Mouse (Mus musculus): ENCODE data around the gene Dpp6.
A peak's percentile ranks its signal among the peaks of the same experiment; 100 is the strongest.

The Dpp6 gene

DNA sequence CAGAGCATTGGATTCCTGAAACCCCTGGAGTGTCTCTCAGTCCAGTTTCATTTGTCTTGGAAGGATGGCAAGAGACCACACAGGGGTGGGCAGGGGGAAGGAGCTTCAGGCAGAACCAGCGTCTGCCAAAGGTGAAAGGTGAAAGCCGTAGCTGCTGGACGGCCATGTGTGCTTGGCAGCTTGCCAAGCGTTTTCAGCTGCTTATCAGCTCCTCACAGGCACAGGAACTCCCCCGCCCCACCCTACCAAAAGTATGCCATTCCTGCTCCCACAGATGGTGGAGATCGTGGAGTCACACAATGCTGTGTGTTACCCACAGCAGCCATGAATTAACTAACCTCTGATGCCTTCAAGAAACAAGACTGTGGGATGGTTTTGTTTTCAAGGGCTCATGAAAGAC, 891.2 kb downstream of the Dpp6 start:
- ATAC-seq (ENCODE audit: insufficient number of reproducible peaks, low FRiP score, low TSS enrichment): no peak

DNA sequence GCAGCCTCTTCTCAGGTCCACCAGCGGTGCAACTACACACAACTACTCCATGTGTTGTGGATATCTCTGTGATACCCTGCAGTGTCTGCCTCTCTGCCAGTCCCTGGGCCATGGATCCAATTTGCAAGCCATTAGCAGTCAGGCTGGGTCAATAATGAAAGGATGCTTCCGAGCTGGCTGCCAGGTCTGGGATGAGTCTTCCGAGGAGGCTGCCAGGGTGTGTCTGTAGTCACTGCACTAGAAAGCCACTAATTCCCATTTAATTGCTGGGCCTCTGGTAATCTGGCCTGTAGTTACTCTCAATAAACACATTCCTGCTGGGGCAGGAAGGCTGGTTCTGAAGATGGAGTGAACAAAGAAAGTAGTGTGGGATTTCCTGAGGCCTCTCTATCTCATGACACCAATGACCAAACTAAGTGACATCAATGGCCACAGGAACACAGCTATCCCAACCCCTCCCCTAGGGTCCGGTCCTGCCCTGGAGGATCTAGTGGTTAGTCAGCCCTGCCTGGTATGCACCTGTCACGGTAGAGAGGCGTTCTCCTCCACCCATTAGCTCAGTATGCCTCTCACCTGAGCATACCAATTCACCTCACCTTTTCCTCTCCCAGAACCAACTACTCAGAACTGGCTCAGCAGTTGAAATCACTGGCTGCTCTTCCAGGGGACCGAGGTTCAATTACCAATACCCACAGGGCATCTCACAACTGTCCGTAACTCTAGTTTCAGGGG, 894.6 kb downstream of the Dpp6 start:
- no peak for ATAC-seq (ENCODE audit: insufficient number of reproducible peaks, low FRiP score, low TSS enrichment)

DNA sequence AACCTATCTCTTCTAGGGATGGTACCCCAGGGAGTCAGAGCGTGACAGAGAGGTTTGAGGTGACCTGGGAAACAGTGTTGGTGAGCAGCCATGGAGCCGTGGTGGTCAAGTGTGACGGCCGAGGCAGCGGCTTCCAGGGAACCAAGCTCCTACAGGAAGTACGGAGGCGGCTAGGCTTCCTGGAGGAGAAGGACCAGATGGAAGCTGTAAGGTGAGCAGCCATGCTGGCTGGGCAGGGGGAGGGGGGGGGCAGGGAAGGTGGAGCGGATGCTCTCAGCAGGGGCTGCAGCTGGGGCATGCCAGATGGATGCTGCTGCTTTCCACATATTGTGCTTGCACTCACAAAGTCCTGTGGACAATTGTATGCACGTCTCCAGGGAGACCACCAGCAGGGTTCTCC, 897.4 kb downstream of the Dpp6 start:
- no peak for ATAC-seq (ENCODE audit: insufficient number of reproducible peaks, low FRiP score, low TSS enrichment)

DNA sequence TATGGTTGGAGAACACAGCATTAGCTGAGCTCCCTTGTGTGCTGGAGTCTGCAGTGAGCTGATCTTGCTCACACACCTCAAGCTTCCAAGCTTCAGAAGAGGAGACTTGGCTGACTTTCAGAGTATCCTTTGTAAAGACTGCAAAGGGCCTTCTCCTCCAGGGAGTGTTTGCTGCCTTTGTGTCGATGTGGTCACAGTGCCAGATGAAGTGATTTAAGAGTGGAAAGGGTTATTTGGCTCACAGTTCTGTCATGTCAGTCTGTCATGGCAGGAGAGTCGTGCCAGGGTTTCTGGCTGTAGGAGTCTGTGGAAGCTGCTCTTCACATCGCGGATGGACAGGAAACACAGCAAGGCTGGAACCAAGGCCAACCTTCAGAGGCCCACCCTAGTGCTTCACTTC, 899.0 kb downstream of the Dpp6 start:
- no peak for ATAC-seq (ENCODE audit: insufficient number of reproducible peaks, low FRiP score, low TSS enrichment)

DNA sequence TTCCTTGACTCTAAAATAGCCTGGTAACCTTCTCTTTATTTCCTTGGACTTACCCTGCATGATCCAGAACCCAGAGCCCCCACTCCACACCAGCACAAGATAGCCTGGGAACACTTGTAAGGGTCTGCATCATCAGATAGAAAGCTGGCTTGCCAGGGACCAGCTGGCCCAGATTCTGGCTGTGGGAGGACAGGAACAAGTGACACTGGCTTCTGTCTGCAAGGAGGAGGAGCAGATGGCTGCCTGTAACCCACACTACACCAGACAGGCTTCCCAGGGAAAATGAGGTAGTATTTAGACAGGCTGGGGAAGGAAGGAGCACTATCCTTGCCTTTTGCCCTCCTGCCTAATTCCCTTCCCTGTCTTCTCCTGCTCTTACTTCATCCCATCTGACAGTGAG, 900.3 kb downstream of the Dpp6 start:
- peak; percentile 59 for ATAC-seq (ENCODE audit: insufficient number of reproducible peaks, low FRiP score, low TSS enrichment)

DNA sequence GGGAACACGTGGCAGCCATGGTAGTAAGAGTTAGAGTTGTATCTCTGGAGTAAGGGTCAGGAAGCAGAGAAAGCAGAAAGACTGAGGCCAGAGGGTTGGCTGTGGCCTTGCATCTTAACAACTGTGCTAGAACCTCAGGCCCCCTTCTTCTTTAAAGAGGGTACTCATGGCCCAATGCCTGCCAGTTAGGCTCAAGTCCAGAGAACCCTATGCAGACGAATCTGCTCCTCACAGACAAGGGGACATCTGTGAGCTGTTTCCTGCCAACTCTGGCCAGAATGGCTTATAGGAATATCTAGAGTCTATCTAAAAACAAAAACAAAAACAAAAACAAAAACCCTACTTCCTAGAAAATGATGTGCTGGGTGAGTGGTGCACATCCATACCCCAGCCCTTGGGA, 902.3 kb downstream of the Dpp6 start:
- no peak for ATAC-seq (ENCODE audit: insufficient number of reproducible peaks, low FRiP score, low TSS enrichment)

- ATAC-seq (ENCODE audit: insufficient number of reproducible peaks, low FRiP score, low TSS enrichment): no peak
Measured at GRCm38 (mm10) chr5:27724460-27724859, 907.5 kb downstream of the Dpp6 start.

DNA sequence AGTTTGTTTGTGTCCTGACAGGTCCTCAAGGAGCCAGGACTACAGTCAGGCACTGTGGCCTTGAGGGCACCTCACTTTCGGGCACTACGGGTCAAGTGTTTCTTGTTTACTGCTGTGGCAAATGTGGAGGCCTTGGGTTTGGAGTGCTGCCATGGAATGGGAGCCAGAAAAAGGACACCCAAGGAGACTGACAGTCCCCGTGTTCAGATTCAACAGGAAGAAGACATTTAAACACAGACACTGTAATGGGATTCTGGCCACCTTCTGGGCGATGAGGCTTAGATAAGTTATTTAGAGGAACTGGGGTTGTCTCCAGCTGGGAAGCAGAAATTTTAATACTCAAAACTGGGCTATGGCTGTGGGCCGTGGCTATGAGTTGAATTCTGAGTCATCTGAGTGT, 913.7 kb downstream of the Dpp6 start:
- no peak for ATAC-seq (ENCODE audit: insufficient number of reproducible peaks, low FRiP score, low TSS enrichment)

- ATAC-seq (ENCODE audit: insufficient number of reproducible peaks, low FRiP score, low TSS enrichment): peak; percentile 50; the same call in 1 of the 2 replicates
Measured at GRCm38 (mm10) chr5:27731392-27731791, 914.4 kb downstream of the Dpp6 start.

- no peak for ATAC-seq (ENCODE audit: insufficient number of reproducible peaks, low FRiP score, low TSS enrichment)
Measured at GRCm38 (mm10) chr5:27732288-27732868, 915.4 kb downstream of the Dpp6 start.

DNA sequence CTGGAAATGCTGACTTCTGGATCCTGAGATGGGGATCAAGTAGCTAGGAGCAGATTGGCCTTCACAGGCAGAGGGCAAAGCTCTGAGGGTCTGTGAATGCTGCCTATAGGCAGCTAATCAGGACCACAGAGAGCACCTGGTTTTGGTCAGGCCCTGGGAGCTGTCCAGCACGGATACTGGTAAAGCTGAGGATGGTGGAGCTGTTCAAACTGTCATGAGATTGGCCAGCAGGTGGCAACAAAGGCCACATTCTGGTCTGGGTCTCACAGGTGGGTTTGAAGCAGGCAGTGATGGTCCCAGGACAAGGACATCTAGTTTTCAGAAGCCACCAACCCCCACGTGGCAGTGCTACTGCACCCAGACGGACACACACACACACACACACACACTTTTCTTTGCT, 920.2 kb downstream of the Dpp6 start:
- 0 out of 2 replicates have a peak, but pooled peaks have one; percentile 36 for ATAC-seq (ENCODE audit: insufficient number of reproducible peaks, low FRiP score, low TSS enrichment)

- ATAC-seq (ENCODE audit: insufficient number of reproducible peaks, low FRiP score, low TSS enrichment): no peak
Measured at GRCm38 (mm10) chr5:27739216-27739615, 922.2 kb downstream of the Dpp6 start.

DNA sequence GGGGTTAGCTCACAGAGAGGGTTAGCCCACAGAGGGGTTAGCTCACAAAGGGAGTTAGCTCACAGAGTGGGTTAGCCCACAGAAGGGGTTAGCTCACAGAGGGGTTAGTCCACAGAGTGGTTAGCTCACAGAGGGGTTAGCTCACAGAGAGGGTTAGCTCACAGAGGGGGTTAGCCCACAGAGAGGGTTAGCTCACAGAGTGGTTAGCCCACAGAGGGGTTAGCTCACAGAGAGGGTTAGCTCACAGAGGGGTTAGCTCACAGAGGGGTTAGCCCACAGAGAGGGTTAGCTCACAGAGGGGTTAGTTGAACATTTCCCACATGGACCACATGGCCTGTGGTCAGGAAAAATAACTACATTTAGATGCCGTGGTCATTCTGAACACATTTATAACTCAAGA, 927.9 kb downstream of the Dpp6 start:
- ATAC-seq (ENCODE audit: insufficient number of reproducible peaks, low FRiP score, low TSS enrichment): no peak

DNA sequence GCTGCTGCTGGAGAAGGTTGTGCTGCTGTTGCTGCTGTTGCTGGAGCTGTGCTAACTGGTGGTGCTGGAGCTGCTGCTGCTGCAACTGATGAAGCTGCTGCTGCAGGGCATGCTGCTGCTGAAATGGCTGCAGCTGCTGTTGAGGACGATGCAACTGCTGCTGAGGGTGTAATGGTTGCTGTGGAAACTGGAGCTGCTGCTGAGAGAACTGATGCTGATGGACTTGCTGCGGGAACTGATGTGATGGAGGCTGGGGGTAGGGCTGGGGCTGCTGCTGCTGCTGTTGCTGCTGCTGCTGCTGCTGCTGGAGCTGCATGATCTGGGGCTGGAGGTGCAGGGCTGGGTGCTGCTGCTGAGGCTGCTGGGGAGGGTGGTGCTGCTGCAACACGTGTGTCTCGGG, 948.8 kb downstream of the Dpp6 start:
- no peak for ATAC-seq (ENCODE audit: insufficient number of reproducible peaks, low FRiP score, low TSS enrichment)

DNA sequence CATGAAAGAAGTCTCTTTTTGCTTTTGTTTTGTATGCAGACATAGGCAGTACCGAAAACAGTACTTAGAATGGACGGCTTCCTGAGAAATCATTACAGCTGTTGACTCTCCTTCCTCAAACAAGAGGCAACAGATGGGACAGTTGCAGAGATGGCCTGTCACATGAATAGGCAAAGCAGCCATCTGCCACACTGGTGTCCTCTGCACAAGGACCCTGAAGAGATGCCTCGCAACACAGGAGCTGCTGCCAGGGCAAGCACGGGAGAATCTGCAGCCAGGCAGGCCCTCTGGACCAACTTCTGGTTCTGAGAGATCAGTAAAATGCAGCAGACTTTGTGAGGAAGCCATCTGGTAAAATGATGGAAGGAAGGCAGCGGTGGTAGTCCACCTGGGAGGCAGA, 950.9 kb downstream of the Dpp6 start:
- no peak for ATAC-seq (ENCODE audit: insufficient number of reproducible peaks, low FRiP score, low TSS enrichment)
